Mouse (Mus musculus) intestine, embryonic 14.5 days (tissue): ENCODE measurements at regions not wholly inside any gene's neighbourhood (a gene's known extent, or its start where the extent isn't known, plus 50 kb on each side); places are given as distances from the start of the nearest gene placed in this dataset.
"Not testable (repeated sequence)": the region's sequence is repeated elsewhere in the genome, so short reads cannot be mapped to it uniquely, and the experiment has no call there.

Experiments
- ATAC-seq: fragments of 200-750 bp; cut with Nextera tagmentation; replicated peaks from 2 replicates; pipeline ENCODE4 v1.8.0; 2017; ENCODE audit warnings: low read depth, moderate number of reproducible peaks, moderate TSS enrichment, moderate library complexity; ENCODE audit not compliant: low FRiP score, low TSS enrichment
- DNase-seq: peaks from one replicate; pipeline ENCODE4 v3.0.0-alpha.2; 2018; ENCODE audit warnings: low spot score
- H3K27ac ChIP-seq: fragments of 300-500 bp; sonication (generic); 2 replicates; pipeline ENCODE4 v1.5.1; 2014; ENCODE audit warnings: low read depth, mild to moderate bottlenecking, control low read depth
- H3K27me3 ChIP-seq: fragments of 300-500 bp; sonication (generic); replicated peaks from 2 replicates; pipeline ENCODE4 v1.6.1; 2014; ENCODE audit warnings: low read length, control low read depth; ENCODE audit not compliant: control insufficient read depth, insufficient read depth
- H3K36me3 ChIP-seq: fragments of 300-500 bp; sonication (generic); 2 replicates; pipeline ENCODE4 v1.6.1; 2014; ENCODE audit warnings: low read length, control low read depth; ENCODE audit not compliant: control insufficient read depth, insufficient read depth
- H3K4me1 ChIP-seq: fragments of 300-500 bp; sonication (generic); replicated peaks from 2 replicates; pipeline ENCODE4 v1.6.1; 2014; ENCODE audit warnings: low read length, control low read depth, mixed read lengths; ENCODE audit not compliant: control insufficient read depth, insufficient read depth
- H3K4me2 ChIP-seq: fragments of 300-500 bp; sonication (generic); 2 replicates; pipeline ENCODE4 v1.6.1; 2014; ENCODE audit warnings: low read length
- H3K4me3 ChIP-seq: fragments of 300-500 bp; sonication (generic); 2 replicates; pipeline ENCODE4 v1.5.1; 2014; ENCODE audit warnings: low read depth, low read length, control low read depth, mixed read lengths
- H3K9ac ChIP-seq: fragments of 300-500 bp; sonication (generic); 2 replicates; pipeline ENCODE4 v1.6.1; 2014; ENCODE audit warnings: mild to moderate bottlenecking, low read length
- H3K9me3 ChIP-seq: fragments of 300-500 bp; sonication (generic); 2 replicates; pipeline ENCODE4 v1.6.1; 2016; ENCODE audit warnings: low read length, control low read depth; ENCODE audit not compliant: control insufficient read depth
- WGBS: fragments of 180-500 bp; shearing (Covaris S2); extraction: QIAGEN DNeasy Blood & Tissue Kit; methylation state at CpG from one replicate; pipeline ENCODE4 v1.1.7; 2014; 5-methylcytosine and 5-hydroxymethylcytosine counted together

- Histone ChIP-seq H3K4me2 (no peak overlapping the region), H3K27me3 (no peaks in the 10 kb centered on the region), H3K9me3 (no peaks in the 10 kb centered on the region), H3K9ac (no peak overlapping the region), H3K4me3 (no peak overlapping the region), H3K36me3 (no peaks in the 10 kb centered on the region), H3K27ac (no peak overlapping the region), H3K4me1 (no peaks in the 10 kb centered on the region)
- ATAC-seq (no peak), DNase-seq (no peak)
- 34% methylated on average over 2 of the region's 2 CpGs for WGBS
Observed at GRCm38 (mm10) chr14:104410730-104411129, 57.1 kb downstream of the Pou4f1 start.

- Histone ChIP-seq H3K9me3 (no peaks in the 10 kb centered on the region), H3K4me1 (no peaks in the 10 kb centered on the region), H3K36me3 (no peaks in the 10 kb centered on the region), H3K27me3 (no peaks in the 10 kb centered on the region), H3K4me3 (no peak overlapping the region), H3K27ac (no peak overlapping the region), H3K9ac (no peak overlapping the region), H3K4me2 (no peak overlapping the region)
- ATAC-seq = no peak
- WGBS = 31% methylated on average over 6 of the region's 6 CpGs
- DNase-seq = no peak
Observed at GRCm38 (mm10) chr14:104410292-104410691, 57.5 kb downstream of the Pou4f1 start.

GRCm38 (mm10) chr14:104406062-104406461 lies 61.7 kb downstream of the Pou4f1 start:
- Histone ChIP-seq H3K4me1 (no peaks in the 10 kb centered on the region), H3K9ac (no peak overlapping the region), H3K9me3 (no peaks in the 10 kb centered on the region), H3K27me3 (no peaks in the 10 kb centered on the region), H3K27ac (no peak overlapping the region), H3K4me3 (no peak overlapping the region), H3K36me3 (no peaks in the 10 kb centered on the region), H3K4me2 (no peak overlapping the region)
- WGBS = 75% methylated on average over 3 of the region's 3 CpGs
- ATAC-seq = no peak
- DNase-seq = no peak

GRCm38 (mm10) chr14:104389297-104390071 lies 78.3 kb downstream of the Pou4f1 start:
- WGBS = 76% methylated on average over 8 of the region's 8 CpGs
- no peak for ATAC-seq
- Histone ChIP-seq H3K27me3 (no peaks in the 10 kb centered on the region), H3K9ac (no peak overlapping the region), H3K4me3 (no peak overlapping the region), H3K4me2 (no peak overlapping the region), H3K27ac (no peak overlapping the region), H3K9me3 (no peaks in the 10 kb centered on the region), H3K36me3 (no peaks in the 10 kb centered on the region), H3K4me1 (no peaks in the 10 kb centered on the region)
- no peak for DNase-seq

GRCm38 (mm10) chr14:104388879-104389278 lies 78.9 kb downstream of the Pou4f1 start:
- Histone ChIP-seq H3K9ac (no peak overlapping the region), H3K4me2 (no peak overlapping the region), H3K36me3 (no peaks in the 10 kb centered on the region), H3K4me3 (no peak overlapping the region), H3K4me1 (no peaks in the 10 kb centered on the region), H3K27me3 (no peaks in the 10 kb centered on the region), H3K9me3 (no peaks in the 10 kb centered on the region), H3K27ac (no peak overlapping the region)
- DNase-seq (no peak), ATAC-seq (no peak)
- WGBS = 64% methylated on average over 2 of the region's 2 CpGs

GRCm38 (mm10) chr14:104380986-104381385 lies 86.8 kb downstream of the Pou4f1 start:
- no peaks in the 10 kb centered on the region for H3K9me3 ChIP-seq
- H3K4me3 ChIP-seq = no peak overlapping the region
- no peaks in the 10 kb centered on the region for H3K36me3 ChIP-seq
- WGBS = 67% methylated on average over 5 of the region's 5 CpGs
- no peaks in the 10 kb centered on the region for H3K4me1 ChIP-seq
- no peak for ATAC-seq
- H3K27me3 ChIP-seq = no peaks in the 10 kb centered on the region
- no peak for DNase-seq
- no peak overlapping the region for H3K27ac ChIP-seq
- no peak overlapping the region for H3K9ac ChIP-seq
- no peak overlapping the region for H3K4me2 ChIP-seq

- Histone ChIP-seq H3K4me3 (no peak overlapping the region), H3K36me3 (no peaks in the 10 kb centered on the region), H3K9me3 (no peaks in the 10 kb centered on the region), H3K27ac (no peak overlapping the region), H3K27me3 (no peaks in the 10 kb centered on the region), H3K4me1 (no peaks in the 10 kb centered on the region), H3K9ac (no peak overlapping the region), H3K4me2 (no peak overlapping the region)
- 53% methylated on average over 7 of the region's 7 CpGs for WGBS
- no peak for DNase-seq
- ATAC-seq = no peak
Observed at GRCm38 (mm10) chr14:104372776-104373175, 95.0 kb downstream of the Pou4f1 start.

- WGBS = 84% methylated on average over 1 of the region's 1 CpGs
Observed at GRCm38 (mm10) chr14:104356636-104357035, 111.2 kb downstream of the Pou4f1 start.

GRCm38 (mm10) chr14:104336783-104337182 lies 131.0 kb downstream of the Pou4f1 start:
- 93% methylated on average over 15 of the region's 15 CpGs for WGBS
- not testable (repeated sequence) for H3K27ac ChIP-seq, H3K4me3 ChIP-seq, ATAC-seq, H3K36me3 ChIP-seq, H3K27me3 ChIP-seq, H3K4me1 ChIP-seq, H3K4me2 ChIP-seq, DNase-seq, H3K9me3 ChIP-seq, H3K9ac ChIP-seq

More at GRCm38 (mm10) chr14:104356636-104357035, 111.2 kb downstream of the Pou4f1 start:
- Histone ChIP-seq H3K4me3 (no peak overlapping the region), H3K9ac (no peak overlapping the region), H3K9me3 (no peaks in the 10 kb centered on the region), H3K4me2 (no peak overlapping the region), H3K36me3 (no peaks in the 10 kb centered on the region), H3K27me3 (no peaks in the 10 kb centered on the region), H3K27ac (no peak overlapping the region), H3K4me1 (no peaks in the 10 kb centered on the region)
- no peak for DNase-seq
- ATAC-seq = no peak
